Comparison of ENCODE assay signal across 18 mouse cellular contexts in genomic region chr1:86300093-86300492, GRCm38 (mm10). TPM values are rescaled to one million over a fixed set of nuclear protein-coding genes. Genes with fewer than 3 reads are reported as not detected.
DNase-seq lines count a peak whose midpoint lies in the region; ATAC-seq and TF ChIP-seq lines count a peak whose summit lies in the region.
"Had no signal": no experiment of that assay in that cellular context is flagged by ENCODE, and none has a peak within 500 bp of the region (broad histone marks: within the 10 kb centered on the region; RNA-seq: fewer than 3 reads in every experiment).

No protein-coding gene starts in this region.

- H3K27ac ChIP-seq in limb, embryonic 11.5 days (replicated peaks; ENCODE audit: low read depth, low read length): no peak overlapping the region
- H3K27ac ChIP-seq in forebrain, embryonic 15.5 days (replicated peaks): no peak overlapping the region
- H3K27ac ChIP-seq: forebrain, embryonic 10.5 days; heart, adult 2 months; heart, embryonic 15.5 days; liver, embryonic 12.5 days; stomach, embryonic 15.5 days had no signal

- DNase-seq in 3T3-L1 (ENCODE audit: low read depth, low spot score): peak; percentile 33
- peak; percentile 67 for DNase-seq in embryo, embryonic 10.5 days (ENCODE audit: low spot score)
- peak; percentile 74 for DNase-seq in limb, embryonic 11.5 days (ENCODE audit: low spot score)
- no peak for DNase-seq in frontal cortex, adult 2 months (ENCODE audit: extremely low spot score in 1 of 2, low spot score in 1 of 2)
- no peak for DNase-seq in gastrocnemius, postnatal 4 days (ENCODE audit: low spot score in 2 of 2)
- DNase-seq: adrenal gland, adult 8-10 months; cerebellum, adult 9-10 months; heart, adult 2 months; heart, postnatal 4 days; kidney, adult 8-10 months; lung, adult 2 months had no signal

- TF ChIP-seq CTCF in E14TG2a.4 (conservative IDR thresholded peaks at IDR 0.05; ENCODE audit: low read length): no peak

- H3K9me3 ChIP-seq in E14TG2a.4 (ENCODE audit: low read length): no peaks in the 10 kb centered on the region
- H3K9me3 ChIP-seq in limb, embryonic 11.5 days (ENCODE audit: control insufficient read depth, low read length): no peaks in the 10 kb centered on the region
- H3K9me3 ChIP-seq in forebrain, embryonic 15.5 days: no peaks in the 10 kb centered on the region
- H3K9me3 ChIP-seq: heart, embryonic 15.5 days; liver, embryonic 12.5 days; stomach, embryonic 15.5 days had no signal

- no peak overlapping the region for H3K9ac ChIP-seq in limb, embryonic 11.5 days (ENCODE audit: low read length)
- H3K9ac ChIP-seq in forebrain, embryonic 15.5 days (replicated peaks): no peak overlapping the region
- H3K9ac ChIP-seq: heart, embryonic 15.5 days; liver, embryonic 12.5 days; stomach, embryonic 15.5 days had no signal

- no peak for ATAC-seq in limb, embryonic 11.5 days (ENCODE audit: insufficient number of reproducible peaks, low FRiP score, low TSS enrichment, low read depth)
- no peak for ATAC-seq in forebrain, embryonic 15.5 days (replicated peaks)
- ATAC-seq: inflammation-experienced regulatory T-cells, adult 6 months; liver, embryonic 12.5 days had no signal

- H3K36me3 ChIP-seq in E14TG2a.4 (ENCODE audit: insufficient read depth, low read length): peaks cover 12% of the 10 kb centered on the region
- no peaks in the 10 kb centered on the region for H3K36me3 ChIP-seq in limb, embryonic 11.5 days (ENCODE audit: control insufficient read depth, insufficient read depth, low read length)
- H3K36me3 ChIP-seq in forebrain, embryonic 15.5 days: no peaks in the 10 kb centered on the region
- H3K36me3 ChIP-seq: heart, embryonic 15.5 days; stomach, embryonic 15.5 days had no signal

- peaks cover 73% of the 10 kb centered on the region for H3K4me1 ChIP-seq in E14TG2a.4 (replicated peaks; ENCODE audit: low read depth, low read length)
- peaks cover 18% of the 10 kb centered on the region for H3K4me1 ChIP-seq in limb, embryonic 11.5 days (ENCODE audit: control insufficient read depth, insufficient read depth, low read length)
- H3K4me1 ChIP-seq in forebrain, embryonic 15.5 days: peaks cover 12% of the 10 kb centered on the region

- 10% methylated on average over 2 of the region's 2 CpGs for WGBS in limb, embryonic 11.5 days
- 25% methylated on average over 2 of the region's 2 CpGs for WGBS in forebrain, embryonic 15.5 days

- H3K27me3 ChIP-seq in E14TG2a.4 (ENCODE audit: insufficient read depth, low read length): no peaks in the 10 kb centered on the region
- H3K27me3 ChIP-seq in limb, embryonic 11.5 days (ENCODE audit: control insufficient read depth, insufficient read depth, low read length): peaks cover 20% of the 10 kb centered on the region
- peaks cover 29% of the 10 kb centered on the region for H3K27me3 ChIP-seq in forebrain, embryonic 15.5 days

- H3K4me3 ChIP-seq in E14TG2a.4 (replicated peaks; ENCODE audit: low read length): peak overlapping the region; percentile 96
- no peak overlapping the region for H3K4me3 ChIP-seq in limb, embryonic 11.5 days (ENCODE audit: low read depth, low read length)
- no peak overlapping the region for H3K4me3 ChIP-seq in forebrain, embryonic 15.5 days
- H3K4me3 ChIP-seq: forebrain, embryonic 10.5 days; heart, adult 2 months; heart, embryonic 15.5 days; liver, embryonic 12.5 days; stomach, embryonic 15.5 days had no signal

- no peak overlapping the region; the same call in 1 of the 2 replicates for H3K4me2 ChIP-seq in limb, embryonic 11.5 days (ENCODE audit: low read depth, severe bottlenecking)
- no peak overlapping the region for H3K4me2 ChIP-seq in forebrain, embryonic 15.5 days (replicated peaks)
- H3K4me2 ChIP-seq: heart, embryonic 15.5 days; liver, embryonic 12.5 days; stomach, embryonic 15.5 days had no signal

RNA-seq across cellular contexts. Expression of gene B3gnt7, which starts 2.5 kb away (rescaled TPM):
- polyA plus RNA-seq in limb, embryonic 11.5 days (2014; fragmentation: Nextera tagmentation; extraction: Ambion mirVana): 5.3 and 5.6 TPM in 2 replicates
- 1.6 TPM in 2 replicates for polyA plus RNA-seq in frontal cortex, adult 2 months (2012; rRNA removed)
- polyA plus RNA-seq in forebrain, embryonic 15.5 days (2015; fragmentation: Nextera tagmentation; extraction: Ambion mirVana): 3.3 and 4.0 TPM in 2 replicates
- under 1 TPM; 0.54 to 0.65 TPM for total RNA-seq in gastrocnemius, postnatal 4 days (2021)
- polyA plus RNA-seq: inflammation-experienced regulatory T-cells, adult 6 months had no signal

RNA-seq across cellular contexts. Expression of gene Ncl, which starts 59.1 kb away (rescaled TPM):
- 483 and 544 TPM in 2 replicates for polyA plus RNA-seq in limb, embryonic 11.5 days (2014; fragmentation: Nextera tagmentation; extraction: Ambion mirVana)
- polyA plus RNA-seq in frontal cortex, adult 2 months (2012; rRNA removed): 153 and 154 TPM in 2 replicates
- 208 and 227 TPM in 2 replicates for polyA plus RNA-seq in forebrain, embryonic 15.5 days (2015; fragmentation: Nextera tagmentation; extraction: Ambion mirVana)
- total RNA-seq in gastrocnemius, postnatal 4 days (2021): 100 to 1,000 TPM; 185 to 230 TPM

Comparison
In these comparisons a context has a peak if more than half of its experiments do, and no peak if none do; other contexts are left out.
1. DNase-seq: peak in 3T3-L1 (single experiment), embryo, embryonic 10.5 days (single experiment) and limb, embryonic 11.5 days (single experiment); none in frontal cortex, adult 2 months (0 of 2) and gastrocnemius, postnatal 4 days (0 of 2).